Mouse (Mus musculus) spleen, adult 2 months (tissue): ENCODE data around the gene Cwc22. TPM values are rescaled to one million over a fixed set of nuclear protein-coding genes. Genes with fewer than 3 reads are reported as not detected.
"Not testable (repeated sequence)": the region's sequence is repeated elsewhere in the genome, so short reads cannot be mapped to it uniquely, and the experiment has no call there.

Source experiments
- DNase-seq, 2 experiments: peaks; one replicate each; pipeline versions ENCODE4 v3.0.0 to v3.0.0-alpha.2; 2012 to 2021; ENCODE audit warnings: low spot score in 2 of 2, low read depth in 1 of 2
- H3K27ac ChIP-seq: fragments of 200-500 bp; 2 replicates; pipeline ENCODE4 v1.5.1; 2012; ENCODE audit warnings: low read length, inconsistent platforms; ENCODE audit not compliant: insufficient read depth
- H3K27me3 ChIP-seq: fragments of 200-500 bp; 2 replicates; pipeline ENCODE4 v1.6.1; 2012; ENCODE audit warnings: mild to moderate bottlenecking, moderate library complexity, low read length, inconsistent platforms; ENCODE audit not compliant: control insufficient read depth, insufficient read depth
- H3K36me3 ChIP-seq: fragments of 200-500 bp; 2 replicates; pipeline ENCODE4 v1.6.1; 2012; ENCODE audit warnings: mild to moderate bottlenecking, low read length, inconsistent platforms; ENCODE audit not compliant: control insufficient read depth, insufficient read depth
- H3K4me1 ChIP-seq: fragments of 200-500 bp; 2 replicates; pipeline ENCODE4 v1.6.1; 2011; ENCODE audit warnings: inconsistent platforms; ENCODE audit not compliant: control insufficient read depth, insufficient read depth, insufficient read length
- H3K4me3 ChIP-seq: fragments of 200-500 bp; 2 replicates; pipeline ENCODE4 v1.5.1; 2011; ENCODE audit warnings: mild to moderate bottlenecking, inconsistent platforms; ENCODE audit not compliant: insufficient read depth, insufficient read length; ENCODE audit errors: extremely low read depth
- CTCF ChIP-seq: fragments of 200-500 bp; IDR thresholded peaks from 2 replicates; pipeline ENCODE4 v1.5.1; 2011; ENCODE audit warnings: mild to moderate bottlenecking, inconsistent platforms; ENCODE audit not compliant: insufficient read depth, insufficient read length, insufficient replicate concordance; ENCODE audit errors: extremely low read depth
- POLR2A ChIP-seq: fragments of 200-500 bp; IDR thresholded peaks from 2 replicates; pipeline ENCODE4 v1.6.1; 2011; ENCODE audit warnings: low read depth, low read length, inconsistent platforms
- WGBS: fragments of 180-500 bp; shearing (Covaris S2); methylation state at CpG from one replicate; pipeline ENCODE4 v1.1.7; 2018; 5-methylcytosine and 5-hydroxymethylcytosine counted together
- polyA plus RNA-seq: library from polyadenylated mRNA; depleted of rRNA; stranded (reverse); fragments of >200 nt; gene quantifications from 2 replicates; pipeline ENCODE4 v1.2.3, GENCODE M21; 2012

Gene Cwc22
- polyA plus RNA-seq, 1 experiment = 2.9 TPM

DNA sequence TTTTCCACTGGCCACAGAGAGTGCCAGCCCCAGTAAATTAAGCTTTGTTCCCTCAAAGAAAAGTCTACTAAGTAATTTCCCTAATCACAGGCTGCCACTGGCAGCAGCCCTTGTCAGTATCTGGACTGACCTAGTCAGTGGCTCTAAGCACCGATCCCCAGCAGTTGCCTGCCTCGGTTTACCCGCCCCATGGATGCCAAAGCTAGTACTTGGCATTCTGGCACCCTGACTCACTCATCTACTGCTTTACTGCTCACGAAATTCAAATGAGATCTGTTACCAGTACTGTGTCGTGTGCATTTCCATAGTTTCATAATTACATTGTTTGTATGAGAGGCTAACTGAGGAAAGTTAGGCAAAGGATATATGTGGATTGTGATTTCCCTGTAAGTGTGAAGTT is 44.9 kb downstream of the Cwc22 start:
- 93% methylated on average over 5 of the region's 5 CpGs for WGBS
- H3K4me1 ChIP-seq = no peaks in the 10 kb centered on the region
- DNase-seq = no peak
- TF ChIP-seq CTCF = no peak
- TF ChIP-seq POLR2A = no peak
- H3K4me3 ChIP-seq = no peak overlapping the region
- H3K27me3 ChIP-seq = no peaks in the 10 kb centered on the region
- peaks cover 46% of the 10 kb centered on the region for H3K36me3 ChIP-seq
- no peak overlapping the region for H3K27ac ChIP-seq

DNA sequence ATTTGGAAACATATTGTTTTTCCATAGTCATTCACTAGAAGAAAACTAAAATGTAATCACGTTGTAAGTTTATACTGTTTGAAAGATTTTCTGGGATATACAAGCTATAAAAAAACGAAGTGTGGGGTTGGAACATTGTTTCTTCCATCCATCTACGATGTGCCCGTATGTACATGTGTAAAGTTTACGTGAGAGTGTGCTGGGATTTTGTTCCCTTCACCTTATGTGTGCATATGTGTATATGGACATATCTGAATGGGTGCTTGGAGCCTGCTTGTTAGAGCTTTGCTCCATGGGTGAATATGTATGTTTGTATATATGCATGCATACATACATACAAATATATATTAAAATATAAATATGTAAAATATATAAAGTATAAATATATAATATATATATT is 45.4 kb downstream of the Cwc22 start:
- H3K4me3 ChIP-seq = no peak overlapping the region
- no peak overlapping the region for H3K27ac ChIP-seq
- no peak for DNase-seq
- H3K27me3 ChIP-seq = no peaks in the 10 kb centered on the region
- H3K36me3 ChIP-seq = peaks cover 44% of the 10 kb centered on the region
- no peaks in the 10 kb centered on the region for H3K4me1 ChIP-seq
- no peak for TF ChIP-seq POLR2A
- 93% methylated on average over 5 of the region's 5 CpGs for WGBS

DNA sequence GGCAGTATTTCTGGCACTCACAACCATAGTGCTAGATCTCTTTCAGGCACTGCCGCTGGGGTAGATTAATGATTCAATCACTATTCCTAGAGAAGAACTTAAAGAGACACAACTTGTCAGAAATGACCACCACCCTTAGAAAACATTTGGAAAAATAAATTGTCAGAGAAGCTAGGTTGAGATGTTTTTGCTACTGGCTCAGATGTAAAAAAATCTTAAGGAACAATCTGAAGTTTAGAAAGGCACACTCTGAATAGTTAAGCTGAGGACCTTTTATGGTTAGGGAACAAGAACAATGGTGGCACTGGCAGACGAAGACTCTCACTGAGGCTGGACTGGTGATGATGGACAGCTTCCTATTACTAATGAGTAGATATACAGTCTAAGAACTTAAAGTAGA is 46.1 kb downstream of the Cwc22 start:
- H3K4me1 ChIP-seq = no peaks in the 10 kb centered on the region
- no peaks in the 10 kb centered on the region for H3K27me3 ChIP-seq
- no peak overlapping the region for H3K27ac ChIP-seq
- TF ChIP-seq CTCF (no peak), POLR2A (no peak)
- no peak overlapping the region for H3K4me3 ChIP-seq
- H3K36me3 ChIP-seq = peaks cover 42% of the 10 kb centered on the region
- no peak for DNase-seq
- 92% methylated on average over 2 of the region's 2 CpGs for WGBS

GRCm38 (mm10) chr2:77898436-77898835 is 47.7 kb downstream of the Cwc22 start:
- TF ChIP-seq POLR2A = no peak
- no peak for TF ChIP-seq CTCF
- WGBS = 97% methylated on average over 2 of the region's 2 CpGs
- Histone ChIP-seq H3K27me3 (no peaks in the 10 kb centered on the region), H3K27ac (no peak overlapping the region), H3K4me3 (no peak overlapping the region), H3K36me3 (peaks cover 44% of the 10 kb centered on the region), H3K4me1 (no peaks in the 10 kb centered on the region)
- no peak for DNase-seq

DNA sequence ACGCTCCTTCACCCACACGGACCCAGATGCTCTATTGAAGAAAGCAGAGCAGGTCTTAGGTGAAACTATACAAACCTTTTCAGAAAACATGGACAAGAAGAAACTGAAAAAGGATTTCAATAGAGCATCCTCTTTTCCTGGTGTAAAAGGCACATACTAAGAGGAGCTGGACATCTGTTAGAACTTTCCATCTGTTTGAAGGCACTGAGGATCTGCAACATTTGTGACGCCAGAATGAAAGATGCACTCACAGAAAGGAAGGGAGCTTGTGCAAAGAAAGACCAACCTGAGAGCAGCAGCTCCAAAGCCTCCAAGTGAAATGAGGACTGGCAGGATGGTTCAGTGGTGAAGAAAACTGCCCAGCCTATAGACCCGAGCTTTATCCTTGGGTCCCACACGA is 48.2 kb downstream of the Cwc22 start:
- 93% methylated on average over 5 of the region's 5 CpGs for WGBS
- Histone ChIP-seq H3K4me3 (no peak overlapping the region), H3K36me3 (peaks cover 42% of the 10 kb centered on the region), H3K4me1 (no peaks in the 10 kb centered on the region), H3K27me3 (no peaks in the 10 kb centered on the region), H3K27ac (no peak overlapping the region)
- no peak for TF ChIP-seq CTCF
- no peak for TF ChIP-seq POLR2A
- no peak for DNase-seq

GRCm38 (mm10) chr2:77897558-77897899 is 48.6 kb downstream of the Cwc22 start:
- 97% methylated on average over 3 of the region's 3 CpGs for WGBS
- Histone ChIP-seq H3K27me3 (no peaks in the 10 kb centered on the region), H3K4me1 (no peaks in the 10 kb centered on the region), H3K4me3 (no peak overlapping the region), H3K36me3 (peaks cover 41% of the 10 kb centered on the region), H3K27ac (no peak overlapping the region)
- DNase-seq = no peak
- TF ChIP-seq CTCF = no peak
- no peak for TF ChIP-seq POLR2A

- TF ChIP-seq CTCF (no peak), POLR2A (no peak)
- no peaks in the 10 kb centered on the region for H3K4me1 ChIP-seq
- no peak overlapping the region for H3K4me3 ChIP-seq
- H3K36me3 ChIP-seq = peaks cover 43% of the 10 kb centered on the region
- no peaks in the 10 kb centered on the region for H3K27me3 ChIP-seq
- H3K27ac ChIP-seq = no peak overlapping the region
- 77% methylated on average over 12 of the region's 12 CpGs for WGBS
- DNase-seq = no peak
Measured at GRCm38 (mm10) chr2:77896843-77897557, 49.2 kb downstream of the Cwc22 start.

DNA sequence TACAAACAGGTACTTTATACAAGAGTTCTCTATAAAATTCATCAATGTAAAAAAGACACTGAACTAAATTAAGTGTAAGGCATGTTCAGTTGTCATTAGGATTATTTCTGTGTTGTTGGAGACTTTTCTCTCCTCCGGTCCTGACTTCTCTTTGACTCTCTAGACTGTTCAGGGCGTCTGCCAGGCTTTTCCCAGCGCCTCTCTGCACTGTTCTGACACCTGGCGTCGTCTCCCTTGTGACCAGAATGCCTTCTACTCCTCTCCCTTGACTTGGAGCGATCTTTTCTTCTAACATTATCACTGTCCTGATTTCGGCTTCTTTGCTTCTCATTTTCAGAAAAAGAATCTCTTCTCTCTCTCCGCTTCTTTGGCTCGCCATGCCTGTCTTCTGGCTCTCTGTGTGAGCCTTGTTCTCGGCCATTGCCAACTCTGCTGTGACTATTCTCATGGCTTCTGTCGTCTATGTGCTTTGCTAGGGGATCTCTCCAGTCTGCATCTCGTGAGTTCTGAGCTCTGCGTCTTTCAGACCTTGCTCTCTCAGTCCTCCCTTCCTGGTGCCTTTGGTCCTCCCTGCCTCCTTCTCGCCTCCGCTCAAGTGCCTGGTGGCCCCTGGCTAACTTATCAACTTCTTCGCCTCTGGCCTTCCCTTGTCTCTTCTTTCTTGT is 50.1 kb downstream of the Cwc22 start:
- H3K27me3 ChIP-seq, H3K4me3 ChIP-seq, H3K4me1 ChIP-seq, H3K27ac ChIP-seq, DNase-seq: not testable (repeated sequence)
- H3K36me3 ChIP-seq = peaks cover 39% of the 10 kb centered on the region
- WGBS = 96% methylated on average over 16 of the region's 16 CpGs
